Mouse (Mus musculus) left cerebral cortex, adult 2 months (tissue): ENCODE measurements around the gene Ankmy1. TPM values are rescaled to one million over a fixed set of nuclear protein-coding genes. Genes with fewer than 3 reads are reported as not detected.

Experiments
- DNase-seq, 2 experiments: peaks; one replicate each; pipeline ENCODE4 v3.0.0; 2021 to 2022; ENCODE audit warnings: low spot score in 2 of 2, mixed read lengths in 1 of 2; ENCODE audit errors: extremely low spot score in 1 of 2
- H3K27ac ChIP-seq: fragments of 200-600 bp; 2 replicates; pipeline ENCODE4 v1.8.1; 2022
- H3K4me3 ChIP-seq: fragments of 200-600 bp; 2 replicates; pipeline ENCODE4 v1.8.1; 2022
- CTCF ChIP-seq: fragments of 200-600 bp; IDR thresholded peaks from 2 replicates; pipeline ENCODE4 v1.8.1; 2022; ENCODE audit warnings: antibody characterized with exemption, mild to moderate bottlenecking, moderate library complexity
- intact Hi-C: fragments of 180-260 bp; cut with DNase I; formaldehyde crosslinking; loops from one replicate; pipeline ENCODE4 v1.15.1; 2025
- total RNA-seq, 2 experiments: library from RNA; stranded (reverse); gene quantifications; 2 replicates each; pipeline ENCODE4 v1.2.3; 2021

The Ankmy1 gene
- total RNA-seq, 2 experiments from 2014 or later: 0.29 to 0.37 TPM

GRCm38 (mm10) chr1:92933611-92934010 lies 30.9 kb upstream of the Ankmy1 start:
- DNase-seq: no peak
- H3K4me3 ChIP-seq: peak overlapping the region; percentile 88
- TF ChIP-seq CTCF: no peak
- peak overlapping the region; percentile 99 for H3K27ac ChIP-seq
- intact Hi-C loops: loop anchor here (1.0 kb wide), 2 partner anchors 22 to 26 kb away; no protein-coding TSS in a partner anchor

GRCm38 (mm10) chr1:92930171-92930706 lies 27.5 kb upstream of the Ankmy1 start:
- no peak overlapping the region for H3K27ac ChIP-seq
- no peak for DNase-seq
- no peak for TF ChIP-seq CTCF
- H3K4me3 ChIP-seq: no peak overlapping the region
- intact Hi-C loops: no loop called here

GRCm38 (mm10) chr1:92921496-92921895 lies 18.8 kb upstream of the Ankmy1 start:
- TF ChIP-seq CTCF: no peak

GRCm38 (mm10) chr1:92920474-92921200 lies 17.9 kb upstream of the Ankmy1 start:
- H3K4me3 ChIP-seq: no peak overlapping the region
- DNase-seq: no peak
- intact Hi-C loops: no loop called here
- H3K27ac ChIP-seq: no peak overlapping the region
- TF ChIP-seq CTCF: no peak

More at GRCm38 (mm10) chr1:92921496-92921895, 18.8 kb upstream of the Ankmy1 start:
- DNase-seq: no peak
- H3K4me3 ChIP-seq: no peak overlapping the region
- intact Hi-C loops: no loop called here
- H3K27ac ChIP-seq: no peak overlapping the region

- Histone ChIP-seq H3K4me3 (no peak overlapping the region), H3K27ac (no peak overlapping the region)
- no peak for TF ChIP-seq CTCF
- intact Hi-C loops: no loop called here
- DNase-seq: no peak
These were observed 17.1 kb upstream of the Ankmy1 start for GRCm38 (mm10) chr1:92919775-92920174.

- H3K4me3 ChIP-seq: no peak overlapping the region
- TF ChIP-seq CTCF: no peak
- intact Hi-C loops: no loop called here
- DNase-seq: no peak
- no peak overlapping the region for H3K27ac ChIP-seq
These were observed 16.4 kb upstream of the Ankmy1 start for GRCm38 (mm10) chr1:92919151-92919550.

- Histone ChIP-seq H3K4me3 (no peak overlapping the region), H3K27ac (no peak overlapping the region)
- intact Hi-C loops: no loop called here
- no peak for TF ChIP-seq CTCF
- DNase-seq: peak in 1 of 2 experiments; percentile 6
These were observed 14.0 kb upstream of the Ankmy1 start for GRCm38 (mm10) chr1:92916725-92917124.

GRCm38 (mm10) chr1:92914993-92915392 lies 12.3 kb upstream of the Ankmy1 start:
- no peak for TF ChIP-seq CTCF
- intact Hi-C loops: no loop called here
- DNase-seq: no peak
- no peak overlapping the region for H3K27ac ChIP-seq
- H3K4me3 ChIP-seq: no peak overlapping the region

GRCm38 (mm10) chr1:92914239-92914638 lies 11.5 kb upstream of the Ankmy1 start:
- no peak overlapping the region for H3K27ac ChIP-seq
- intact Hi-C loops: no loop called here
- no peak overlapping the region for H3K4me3 ChIP-seq
- no peak for TF ChIP-seq CTCF
- DNase-seq: no peak

- intact Hi-C loops: no loop called here
- no peak; the same call in 1 of the 2 replicates for TF ChIP-seq CTCF
- peak overlapping the region; percentile 65 for H3K4me3 ChIP-seq
- DNase-seq: no peak
- no peak overlapping the region for H3K27ac ChIP-seq
These were observed 9.6 kb upstream of the Ankmy1 start for GRCm38 (mm10) chr1:92912286-92912685.

GRCm38 (mm10) chr1:92911721-92912138 lies 9.0 kb upstream of the Ankmy1 start:
- Histone ChIP-seq H3K27ac (peak overlapping the region; percentile 91), H3K4me3 (peak overlapping the region; percentile 65)
- no peak for TF ChIP-seq CTCF
- intact Hi-C loops: loop anchor here (1.0 kb wide), 1 partner anchor 23 kb away; the partner anchor contains the start of gene Capn10
- DNase-seq: no peak

GRCm38 (mm10) chr1:92910925-92911720 lies 8.4 kb upstream of the Ankmy1 start:
- DNase-seq: peak; percentile 75 to 78
- intact Hi-C loops: loop anchor here (1.0 kb wide), 1 partner anchor 23 kb away; the partner anchor contains the start of gene Capn10
- no peak; the same call in 1 of the 2 replicates for TF ChIP-seq CTCF
- Histone ChIP-seq H3K27ac (peak overlapping the region; percentile 91), H3K4me3 (peak overlapping the region; percentile 65)
